Mouse (Mus musculus) stomach, postnatal 0 days (tissue): ENCODE data around the gene Nckipsd. TPM values are rescaled to one million over a fixed set of nuclear protein-coding genes. Genes with fewer than 3 reads are reported as not detected.

ENCODE experiments used
- ATAC-seq: fragments of 200-750 bp; cut with Nextera tagmentation; 2 replicates; pipeline ENCODE4 v1.8.0; 2017; ENCODE audit not compliant: low FRiP score, low TSS enrichment
- DNase-seq: peaks from one replicate; pipeline ENCODE4 v3.0.0-alpha.2; 2016; ENCODE audit warnings: low spot score
- H3K27ac ChIP-seq: fragments of 300-500 bp; sonication (generic); replicated peaks from 2 replicates; pipeline ENCODE4 v1.5.1; 2014; ENCODE audit warnings: mild to moderate bottlenecking, control low read depth
- H3K27me3 ChIP-seq: fragments of 300-500 bp; sonication (generic); 2 replicates; pipeline ENCODE4 v1.6.1; 2014; ENCODE audit warnings: low read length; ENCODE audit not compliant: control insufficient read depth, insufficient read depth
- H3K36me3 ChIP-seq: fragments of 300-500 bp; sonication (generic); 2 replicates; pipeline ENCODE4 v1.6.1; 2014; ENCODE audit warnings: low read length, mixed read lengths; ENCODE audit not compliant: control insufficient read depth, insufficient read depth
- H3K4me1 ChIP-seq: fragments of 300-500 bp; sonication (generic); replicated peaks from 2 replicates; pipeline ENCODE4 v1.6.1; 2014; ENCODE audit warnings: antibody characterized with exemption; ENCODE audit not compliant: control insufficient read depth, insufficient read depth
- H3K4me2 ChIP-seq: fragments of 300-500 bp; sonication (generic); replicated peaks from 2 replicates; pipeline ENCODE4 v1.6.1; 2014; ENCODE audit warnings: low read depth, mild to moderate bottlenecking, control low read depth, moderate library complexity
- H3K4me3 ChIP-seq: fragments of 300-500 bp; sonication (generic); 2 replicates; pipeline ENCODE4 v1.5.1; 2014; ENCODE audit warnings: low read depth, low read length, control low read depth
- H3K9ac ChIP-seq: fragments of 300-500 bp; sonication (generic); 2 replicates; pipeline ENCODE4 v1.6.1; 2014; ENCODE audit warnings: mild to moderate bottlenecking, low read length, control low read depth, mixed read lengths
- H3K9me3 ChIP-seq: fragments of 300-500 bp; sonication (generic); 2 replicates; pipeline ENCODE4 v1.6.1; 2016; ENCODE audit warnings: low read length; ENCODE audit not compliant: control insufficient read depth
- CTCF ChIP-seq: IDR thresholded peaks from 2 replicates; pipeline ENCODE4 v1.5.1; 2016; ENCODE audit warnings: antibody characterized with exemption, low read depth, mild to moderate bottlenecking, moderate library complexity
- EP300 ChIP-seq: optimal IDR thresholded peaks from 2 replicates; pipeline ENCODE3; 2016; ENCODE audit warnings: antibody characterized with exemption
- WGBS: fragments of 180-500 bp; shearing (Covaris S2); extraction: QIAGEN DNeasy Blood & Tissue Kit; methylation state at CpG from one replicate; pipeline ENCODE4 v1.1.7; 2014; 5-methylcytosine and 5-hydroxymethylcytosine counted together
- polyA plus RNA-seq: library from polyadenylated mRNA; unstranded; fragments of >200 nt; fragmentation: Nextera tagmentation; extraction: Ambion mirVana; gene quantifications from 2 replicates; pipeline ENCODE4 v1.2.1, GENCODE M21; 2015

The Nckipsd gene
- polyA plus RNA-seq: 7.9 and 8.5 TPM in 2 replicates

DNA sequence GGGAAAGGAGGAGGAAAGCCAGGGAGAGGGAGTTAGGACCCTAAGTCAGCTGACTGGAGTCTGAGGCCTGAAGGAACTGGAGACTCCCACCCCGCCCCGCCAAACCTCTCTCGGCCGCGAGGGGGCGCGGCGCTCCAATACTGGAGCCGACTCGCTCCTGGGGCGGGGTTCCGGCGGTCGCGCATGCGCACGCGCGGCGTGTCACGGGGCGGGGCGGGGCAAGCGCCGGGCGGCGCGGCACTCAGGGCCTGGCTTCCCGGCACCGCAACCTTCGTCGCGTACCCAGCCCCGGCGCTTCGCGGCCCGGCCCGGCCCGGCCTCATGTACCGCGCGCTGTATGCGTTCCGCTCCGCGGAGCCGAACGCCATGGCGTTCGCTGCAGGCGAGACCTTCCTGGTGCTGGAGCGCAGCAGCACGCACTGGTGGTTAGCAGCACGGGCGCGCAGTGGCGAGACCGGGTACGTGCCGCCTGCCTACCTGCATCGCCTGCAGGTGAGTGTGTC is at the start of gene Nckipsd:
TSS of gene Nckipsd (plus strand) at position 206 of the 503 bp plus-strand sequence.
- no peaks in the 10 kb centered on the region for H3K27me3 ChIP-seq
- ATAC-seq (peak; percentile 88), DNase-seq (peak; percentile 95)
- peaks cover 13% of the 10 kb centered on the region for H3K36me3 ChIP-seq
- H3K27ac ChIP-seq: peak within 1 kb of the TSS; percentile 75
- peak within 1 kb of the TSS; percentile 95 for H3K4me2 ChIP-seq
- H3K4me3 ChIP-seq: peak within 1 kb of the TSS; percentile 70
- H3K9ac ChIP-seq: peak within 1 kb of the TSS; percentile 82
- WGBS: 0% methylated on average over 54 of the region's 62 CpGs
- peak; percentile 85 for TF ChIP-seq CTCF
- TF ChIP-seq EP300: no peak
- H3K9me3 ChIP-seq: no peaks in the 10 kb centered on the region
- peaks cover 2% of the 10 kb centered on the region; the same call in 1 of the 2 replicates for H3K4me1 ChIP-seq

DNA sequence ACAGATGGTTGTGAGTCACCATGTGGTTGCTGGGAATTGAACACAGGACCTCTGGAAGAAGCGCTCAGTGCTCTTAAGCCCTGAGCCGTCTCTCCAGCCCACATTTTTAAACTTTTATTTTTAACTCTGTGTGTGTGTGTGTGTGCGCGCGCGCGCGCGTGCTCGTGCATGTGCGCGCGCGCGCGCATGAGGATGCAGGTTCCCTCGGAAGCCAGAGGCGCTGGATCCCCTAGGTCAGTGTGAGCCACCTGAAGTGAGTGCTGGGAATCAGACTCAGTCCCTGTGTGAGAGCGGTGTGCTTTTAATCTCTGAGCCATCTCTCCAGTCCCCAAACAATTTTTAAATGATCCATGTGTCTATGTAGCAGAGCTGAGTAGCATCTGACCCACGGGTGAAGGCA is 49.0 kb upstream of the Nckipsd start:
- H3K36me3 ChIP-seq: no peaks in the 10 kb centered on the region
- no peak overlapping the region for H3K9ac ChIP-seq
- no peak for TF ChIP-seq EP300
- no peak for TF ChIP-seq CTCF
- no peak for ATAC-seq
- no peaks in the 10 kb centered on the region for H3K27me3 ChIP-seq
- H3K4me1 ChIP-seq: no peaks in the 10 kb centered on the region
- no peaks in the 10 kb centered on the region for H3K9me3 ChIP-seq
- H3K4me3 ChIP-seq: no peak overlapping the region
- no peak overlapping the region for H3K4me2 ChIP-seq
- no peak overlapping the region for H3K27ac ChIP-seq
- WGBS: 95% methylated on average over 20 of the region's 20 CpGs
- no peak for DNase-seq

DNA sequence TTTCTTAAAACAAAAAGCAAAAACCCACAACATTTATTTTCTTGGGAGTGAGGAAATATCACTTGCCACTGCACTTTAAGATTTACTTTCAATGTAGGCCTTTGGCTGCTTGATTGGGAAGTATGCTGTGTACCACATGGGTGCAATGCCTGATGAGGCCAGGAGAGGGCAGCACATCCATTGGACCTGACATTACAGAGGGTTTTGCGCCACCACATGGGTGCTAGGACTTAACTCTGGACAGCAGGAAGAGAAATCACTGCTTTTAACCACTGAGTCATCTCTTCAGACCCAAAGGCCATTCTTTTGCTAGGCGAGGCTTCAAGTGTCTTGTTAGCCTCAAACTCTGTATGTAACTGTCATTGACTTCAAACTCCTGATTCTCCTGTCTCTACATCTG is 48.4 kb upstream of the Nckipsd start:
- WGBS: 56% methylated on average over 2 of the region's 2 CpGs
- H3K9me3 ChIP-seq: no peaks in the 10 kb centered on the region
- no peaks in the 10 kb centered on the region for H3K36me3 ChIP-seq
- no peak overlapping the region for H3K9ac ChIP-seq
- H3K27me3 ChIP-seq: no peaks in the 10 kb centered on the region
- DNase-seq (peak; percentile 73), ATAC-seq (0 out of 2 replicates have a peak, but pooled peaks have one; percentile 61)
- no peaks in the 10 kb centered on the region for H3K4me1 ChIP-seq
- TF ChIP-seq CTCF (peak; percentile 83), EP300 (no peak)
- no peak overlapping the region for H3K4me2 ChIP-seq
- H3K4me3 ChIP-seq: no peak overlapping the region
- no peak overlapping the region for H3K27ac ChIP-seq

DNA sequence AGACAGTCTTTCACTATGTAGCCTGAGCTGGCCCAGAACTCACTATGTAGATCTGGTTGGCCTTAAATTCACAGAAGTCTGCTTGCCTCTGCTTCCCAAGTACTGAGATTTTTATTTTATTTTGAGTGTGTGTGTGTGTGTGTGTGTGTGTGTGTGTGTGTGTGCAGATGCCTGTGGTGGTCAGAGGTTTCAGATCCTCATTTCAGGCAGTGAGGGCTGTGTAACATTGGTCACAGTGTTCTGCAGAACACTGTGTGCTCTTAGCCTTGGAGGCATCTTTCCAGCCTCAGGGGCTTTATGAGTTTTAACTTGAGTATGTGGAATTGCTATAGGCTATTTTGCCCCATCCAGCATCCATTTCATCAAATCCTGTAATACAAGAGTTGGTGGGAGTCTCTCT is 46.6 kb upstream of the Nckipsd start:
- TF ChIP-seq EP300: no peak
- no peak for TF ChIP-seq CTCF
- DNase-seq (no peak), ATAC-seq (no peak)
- Histone ChIP-seq H3K4me2 (no peak overlapping the region), H3K9me3 (no peaks in the 10 kb centered on the region), H3K36me3 (no peaks in the 10 kb centered on the region), H3K4me1 (no peaks in the 10 kb centered on the region), H3K4me3 (no peak overlapping the region), H3K27ac (no peak overlapping the region), H3K9ac (no peak overlapping the region), H3K27me3 (no peaks in the 10 kb centered on the region)

DNA sequence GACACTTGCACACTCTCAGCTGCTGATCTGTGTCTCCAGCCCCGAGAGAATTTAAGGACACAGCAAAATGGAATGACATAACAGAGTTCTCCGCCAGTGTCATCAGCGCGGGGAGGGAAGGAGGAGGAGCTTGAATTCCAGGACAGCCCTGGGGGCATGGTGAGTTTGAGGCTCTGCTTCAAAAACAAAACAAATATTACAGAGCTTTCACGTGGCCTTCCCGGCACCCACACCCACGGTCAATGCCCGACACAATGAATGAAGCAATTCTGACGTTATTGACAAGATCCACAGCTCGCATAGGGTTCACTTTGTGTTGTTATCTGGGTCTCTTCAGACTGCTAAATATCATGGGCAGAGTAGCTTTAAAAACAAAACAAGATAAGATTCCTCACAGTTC is 43.2 kb upstream of the Nckipsd start:
- Histone ChIP-seq H3K4me1 (no peaks in the 10 kb centered on the region), H3K9me3 (no peaks in the 10 kb centered on the region), H3K27me3 (no peaks in the 10 kb centered on the region), H3K9ac (no peak overlapping the region), H3K36me3 (no peaks in the 10 kb centered on the region), H3K27ac (no peak overlapping the region), H3K4me3 (no peak overlapping the region), H3K4me2 (no peak overlapping the region)
- WGBS: 62% methylated on average over 10 of the region's 10 CpGs
- ATAC-seq (no peak), DNase-seq (no peak)
- TF ChIP-seq EP300 (no peak), CTCF (no peak)

DNA sequence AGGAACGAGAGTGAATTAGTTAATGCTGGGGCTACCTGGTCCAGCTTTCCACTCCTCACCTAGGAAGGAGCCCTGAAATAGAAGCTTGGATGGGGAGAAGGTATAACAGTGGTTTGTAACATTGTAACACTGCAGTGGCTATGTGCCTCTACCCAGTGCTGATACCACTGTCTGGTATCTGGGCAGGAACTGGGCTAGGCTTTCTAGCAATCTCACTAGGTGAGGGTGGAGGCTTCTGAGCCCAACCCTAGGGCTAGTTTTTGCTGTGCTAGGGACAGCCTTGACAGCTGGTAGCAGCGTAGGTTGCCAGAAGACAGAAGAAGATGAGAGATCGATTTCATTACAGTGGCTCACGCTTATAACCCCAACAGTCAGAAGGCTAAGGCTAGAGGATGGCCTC is 31.6 kb upstream of the Nckipsd start:
- peak; percentile 92 for ATAC-seq
- WGBS: 74% methylated on average over 4 of the region's 4 CpGs

More for the DNA sequence above, 31.6 kb upstream of the Nckipsd start:
- no peak overlapping the region for H3K4me2 ChIP-seq
- H3K9me3 ChIP-seq: no peaks in the 10 kb centered on the region
- no peak overlapping the region for H3K9ac ChIP-seq
- peaks cover 4% of the 10 kb centered on the region; the same call in 1 of the 2 replicates for H3K4me1 ChIP-seq
- no peak overlapping the region for H3K4me3 ChIP-seq
- H3K27me3 ChIP-seq: no peaks in the 10 kb centered on the region
- H3K36me3 ChIP-seq: no peaks in the 10 kb centered on the region
- no peak overlapping the region for H3K27ac ChIP-seq
- peak; percentile 43 for DNase-seq
- TF ChIP-seq EP300 (no peak), CTCF (no peak)
